Mouse (Mus musculus) small intestine, adult 2 months (tissue): ENCODE data around the gene 2210016F16Rik.

ENCODE experiments used
- CTCF ChIP-seq: fragments of 200-500 bp; IDR thresholded peaks from 2 replicates; pipeline ENCODE4 v1.5.1; 2012; ENCODE audit warnings: low read depth, mild to moderate bottlenecking, control low read depth, inconsistent platforms, low read length, moderate library complexity, mixed read lengths; ENCODE audit not compliant: insufficient replicate concordance, insufficient read length; ENCODE audit errors: extremely low read depth
- POLR2A ChIP-seq: fragments of 200-500 bp; IDR thresholded peaks from 2 replicates; pipeline ENCODE4 v1.6.1; 2012; ENCODE audit warnings: low read depth, mild to moderate bottlenecking, control low read depth, inconsistent platforms, low read length, moderate library complexity

GRCm38 (mm10) chr13:58358629-58359303 lies 26.3 kb downstream of the 2210016F16Rik start, which contains the start of gene Kif27:
- TF ChIP-seq CTCF (no peak), POLR2A (peak; percentile 57; the same call in 1 of the 2 replicates)
